26 mouse cellular contexts compared by ENCODE assay signal in genomic region chr4:54563075-54563474, GRCm38 (mm10).
"Had no signal": no experiment of that assay in that cellular context is flagged by ENCODE, and none has a peak within 500 bp of the region (broad histone marks: within the 10 kb centered on the region; RNA-seq: fewer than 3 reads in every experiment).

No protein-coding gene starts in this region.

- H3K27me3 ChIP-seq: heart, embryonic 12.5 days; hindbrain, embryonic 12.5 days; intestine, embryonic 15.5 days; limb, embryonic 12.5 days had no signal

- H3K27ac ChIP-seq: gastrocnemius, adult 2 months; heart, embryonic 10.5 days; hindbrain, embryonic 10.5 days; hindbrain, embryonic 12.5 days; hindbrain, embryonic 14.5 days; intestine, embryonic 15.5 days; kidney, postnatal 0 days; limb, embryonic 10.5 days; limb, embryonic 12.5 days had no signal

- H3K9ac ChIP-seq: heart, embryonic 12.5 days; hindbrain, embryonic 12.5 days; hindbrain, embryonic 14.5 days; intestine, embryonic 15.5 days; limb, embryonic 12.5 days had no signal

- ATAC-seq: hindbrain, embryonic 16.5 days; inflammation-experienced regulatory T-cells, adult 6 months; intestine, embryonic 15.5 days; intestine, postnatal 0 days had no signal

- H3K9me3 ChIP-seq: heart, embryonic 10.5 days; heart, embryonic 12.5 days; hindbrain, embryonic 10.5 days; hindbrain, embryonic 12.5 days; intestine, embryonic 15.5 days; limb, embryonic 10.5 days; limb, embryonic 12.5 days had no signal

- H3K4me3 ChIP-seq: gastrocnemius, adult 2 months; heart, embryonic 10.5 days; heart, embryonic 12.5 days; hindbrain, embryonic 10.5 days; hindbrain, embryonic 12.5 days; intestine, embryonic 15.5 days; limb, embryonic 10.5 days; limb, embryonic 12.5 days had no signal

- H3K36me3 ChIP-seq: heart, embryonic 10.5 days; heart, embryonic 12.5 days; hindbrain, embryonic 10.5 days; hindbrain, embryonic 12.5 days; intestine, embryonic 15.5 days; limb, embryonic 10.5 days; limb, embryonic 12.5 days had no signal

- H3K4me2 ChIP-seq: heart, embryonic 12.5 days; hindbrain, embryonic 12.5 days; hindbrain, embryonic 14.5 days; intestine, embryonic 15.5 days; limb, embryonic 12.5 days; liver, embryonic 11.5 days had no signal

- H3K4me1 ChIP-seq: heart, embryonic 10.5 days; heart, embryonic 12.5 days; hindbrain, embryonic 10.5 days; hindbrain, embryonic 12.5 days; intestine, embryonic 15.5 days; limb, embryonic 10.5 days; limb, embryonic 12.5 days had no signal

- DNase-seq: gastrocnemius, adult 2 months; gastrocnemius, postnatal 10 days; gastrocnemius, postnatal 25 days; heart, adult 18-20 months; heart, postnatal 10 days; heart, postnatal 4 days; kidney, adult 18-20 months; kidney, adult 8-10 months; kidney, postnatal 14 days; kidney, postnatal 36 days; layer of hippocampus, adult 9-11 months; layer of hippocampus, postnatal 36 days; liver had no signal
